Mouse (Mus musculus) liver, postnatal 0 days (tissue): ENCODE measurements at regions not wholly inside any gene's neighbourhood (a gene's known extent, or its start where the extent isn't known, plus 50 kb on each side); places are given as distances from the start of the nearest gene placed in this dataset.

Experiments used
- ATAC-seq: fragments of 200-750 bp; cut with Nextera tagmentation; 2 replicates; pipeline ENCODE4 v1.8.0; 2017; ENCODE audit warnings: mild to moderate bottlenecking, moderate library complexity
- DNase-seq: peaks from one replicate; pipeline ENCODE4 v3.0.0-alpha.2; 2016
- H3K27ac ChIP-seq: fragments of 300-500 bp; sonication (generic); 2 replicates; pipeline ENCODE4 v1.5.1; 2014; ENCODE audit warnings: antibody characterized with exemption, moderate library complexity, mild to moderate bottlenecking, low read depth
- H3K27me3 ChIP-seq: fragments of 300-500 bp; sonication (generic); 2 replicates; pipeline ENCODE4 v1.6.1; 2014; ENCODE audit warnings: low read length, control low read depth, mixed read lengths; ENCODE audit not compliant: insufficient read depth
- H3K36me3 ChIP-seq: fragments of 300-500 bp; sonication (generic); replicated peaks from 2 replicates; pipeline ENCODE4 v1.6.1; 2014; ENCODE audit warnings: mild to moderate bottlenecking, control low read depth, low read length, moderate library complexity, mixed read lengths; ENCODE audit not compliant: insufficient read depth
- H3K4me1 ChIP-seq: fragments of 300-500 bp; sonication (generic); 2 replicates; pipeline ENCODE4 v1.6.1; 2014; ENCODE audit warnings: antibody characterized with exemption, mild to moderate bottlenecking, control low read depth; ENCODE audit not compliant: insufficient read depth
- H3K4me2 ChIP-seq: fragments of 300-500 bp; sonication (generic); 2 replicates; pipeline ENCODE4 v1.6.1; 2014; ENCODE audit warnings: low read depth, mild to moderate bottlenecking, low read length, moderate library complexity, mixed read lengths
- H3K4me3 ChIP-seq: fragments of 300-500 bp; sonication (generic); 2 replicates; pipeline ENCODE4 v1.5.1; 2014; ENCODE audit warnings: low read depth, low read length
- H3K9ac ChIP-seq: fragments of 300-500 bp; sonication (generic); replicated peaks from 2 replicates; pipeline ENCODE4 v1.6.1; 2014; ENCODE audit warnings: mild to moderate bottlenecking, moderate library complexity
- H3K9me3 ChIP-seq: fragments of 300-500 bp; sonication (generic); 2 replicates; pipeline ENCODE4 v1.6.1; 2016; ENCODE audit warnings: mild to moderate bottlenecking, control low read depth, low read length, mixed read lengths
- CTCF ChIP-seq: sonication (generic); IDR thresholded peaks from 2 replicates; pipeline ENCODE4 v1.5.1; 2016; ENCODE audit warnings: antibody characterized with exemption, low read depth
- EP300 ChIP-seq: IDR thresholded peaks from 2 replicates; pipeline ENCODE4 v1.6.1; 2016; ENCODE audit warnings: antibody characterized with exemption, low read depth, mild to moderate bottlenecking
- WGBS: fragments of 180-500 bp; shearing (Covaris S2); extraction: QIAGEN DNeasy Blood & Tissue Kit; methylation state at CpG from one replicate; pipeline ENCODE4 v1.1.7; 2014; ENCODE audit not compliant: insufficient replicate concordance; 5-methylcytosine and 5-hydroxymethylcytosine counted together

GRCm38 (mm10) chr2:72644151-72644843 is 168.3 kb downstream of the Cdca7 start:
- 79% methylated on average over 10 of the region's 10 CpGs for WGBS

GRCm38 (mm10) chr2:72647642-72648041 is 171.7 kb downstream of the Cdca7 start:
- no peaks in the 10 kb centered on the region; the same call in 1 of the 2 replicates for H3K4me1 ChIP-seq
- DNase-seq (no peak), ATAC-seq (no peak)
- H3K27ac ChIP-seq, result no peak overlapping the region
- 75% methylated on average over 5 of the region's 5 CpGs for WGBS
- H3K4me2 ChIP-seq, result no peak overlapping the region
- no peak for TF ChIP-seq CTCF
- no peaks in the 10 kb centered on the region for H3K36me3 ChIP-seq
- H3K4me3 ChIP-seq, result no peak overlapping the region
- no peak overlapping the region for H3K9ac ChIP-seq
- H3K9me3 ChIP-seq, result no peaks in the 10 kb centered on the region
- no peaks in the 10 kb centered on the region for H3K27me3 ChIP-seq

More at GRCm38 (mm10) chr2:72644151-72644843, 168.3 kb downstream of the Cdca7 start:
- Histone ChIP-seq H3K4me3 (no peak overlapping the region), H3K36me3 (no peaks in the 10 kb centered on the region), H3K9ac (no peak overlapping the region), H3K9me3 (no peaks in the 10 kb centered on the region), H3K27me3 (no peaks in the 10 kb centered on the region), H3K4me2 (no peak overlapping the region), H3K4me1 (no peaks in the 10 kb centered on the region), H3K27ac (no peak overlapping the region)
- ATAC-seq (no peak), DNase-seq (no peak)
- TF ChIP-seq EP300, result no peak
- no peak for TF ChIP-seq CTCF

- Histone ChIP-seq H3K27ac (no peak overlapping the region), H3K27me3 (no peaks in the 10 kb centered on the region), H3K4me2 (no peak overlapping the region), H3K4me3 (no peak overlapping the region), H3K9ac (no peak overlapping the region), H3K4me1 (no peaks in the 10 kb centered on the region; the same call in 1 of the 2 replicates), H3K9me3 (no peaks in the 10 kb centered on the region), H3K36me3 (no peaks in the 10 kb centered on the region)
- ATAC-seq (no peak), DNase-seq (no peak)
- TF ChIP-seq EP300, result no peak
- TF ChIP-seq CTCF, result no peak
- WGBS, result 65% methylated on average over 5 of the region's 5 CpGs
These were observed 172.3 kb downstream of the Cdca7 start for GRCm38 (mm10) chr2:72648294-72648693.

GRCm38 (mm10) chr2:72655864-72656263 is 179.9 kb downstream of the Cdca7 start:
- no peak overlapping the region for H3K9ac ChIP-seq
- no peak overlapping the region for H3K4me3 ChIP-seq
- H3K27me3 ChIP-seq, result no peaks in the 10 kb centered on the region
- no peak overlapping the region for H3K4me2 ChIP-seq
- no peak for TF ChIP-seq EP300
- peak; percentile 34; the same call in 1 of the 2 replicates for TF ChIP-seq CTCF
- no peaks in the 10 kb centered on the region for H3K4me1 ChIP-seq
- DNase-seq, result peak; percentile 20
- no peak for ATAC-seq
- no peaks in the 10 kb centered on the region for H3K9me3 ChIP-seq
- 73% methylated on average over 9 of the region's 9 CpGs for WGBS
- H3K36me3 ChIP-seq, result no peaks in the 10 kb centered on the region
- H3K27ac ChIP-seq, result no peak overlapping the region

GRCm38 (mm10) chr2:72657101-72657920 is 181.4 kb downstream of the Cdca7 start:
- no peak for DNase-seq
- H3K27me3 ChIP-seq, result no peaks in the 10 kb centered on the region
- 58% methylated on average over 10 of the region's 10 CpGs for WGBS

GRCm38 (mm10) chr2:72662396-72662795 is 186.4 kb downstream of the Cdca7 start:
- Histone ChIP-seq H3K27ac (no peak overlapping the region), H3K4me3 (no peak overlapping the region), H3K9ac (no peak overlapping the region), H3K36me3 (no peaks in the 10 kb centered on the region), H3K4me2 (no peak overlapping the region), H3K4me1 (no peaks in the 10 kb centered on the region), H3K9me3 (no peaks in the 10 kb centered on the region), H3K27me3 (no peaks in the 10 kb centered on the region)
- no peak for ATAC-seq
- TF ChIP-seq CTCF (no peak), EP300 (no peak)
- no peak for DNase-seq
- WGBS, result 79% methylated on average over 7 of the region's 7 CpGs

More at GRCm38 (mm10) chr2:72657101-72657920, 181.4 kb downstream of the Cdca7 start:
- H3K9ac ChIP-seq, result no peak overlapping the region
- no peak for TF ChIP-seq CTCF
- no peak for TF ChIP-seq EP300
- H3K27ac ChIP-seq, result no peak overlapping the region
- H3K4me3 ChIP-seq, result no peak overlapping the region
- H3K4me2 ChIP-seq, result no peak overlapping the region
- ATAC-seq, result no peak
- H3K9me3 ChIP-seq, result no peaks in the 10 kb centered on the region
- no peaks in the 10 kb centered on the region for H3K36me3 ChIP-seq
- no peaks in the 10 kb centered on the region for H3K4me1 ChIP-seq
